Mouse (Mus musculus) midbrain, embryonic 13.5 days (tissue): Measurements from ENCODE around the gene Por. TPM values are rescaled to one million over a fixed set of nuclear protein-coding genes. Genes with fewer than 3 reads are reported as not detected.
A peak's percentile ranks its signal among the peaks of the same experiment; 100 is the strongest.

Experiments used
- ATAC-seq: fragments of 200-750 bp; cut with Nextera tagmentation; 2 replicates; pipeline ENCODE4 v1.8.0; 2017; ENCODE audit warnings: mild to moderate bottlenecking, moderate TSS enrichment, moderate library complexity
- H3K27ac ChIP-seq: fragments of 300-500 bp; sonication (generic); 2 replicates; pipeline ENCODE4 v1.5.1; 2015; ENCODE audit warnings: inconsistent platforms, mild to moderate bottlenecking, moderate library complexity
- H3K27me3 ChIP-seq: fragments of 300-500 bp; sonication (generic); 2 replicates; pipeline ENCODE4 v1.6.1; 2015; ENCODE audit warnings: mild to moderate bottlenecking, inconsistent platforms
- H3K36me3 ChIP-seq: fragments of 300-500 bp; sonication (generic); 2 replicates; pipeline ENCODE4 v1.6.1; 2015; ENCODE audit warnings: mild to moderate bottlenecking, inconsistent platforms
- H3K4me1 ChIP-seq: fragments of 300-500 bp; sonication (generic); replicated peaks from 2 replicates; pipeline ENCODE4 v1.6.1; 2015; ENCODE audit warnings: inconsistent platforms
- H3K4me2 ChIP-seq: fragments of 300-500 bp; sonication (generic); replicated peaks from 2 replicates; pipeline ENCODE4 v1.6.1; 2015; ENCODE audit warnings: moderate library complexity, mild to moderate bottlenecking, inconsistent platforms
- H3K4me3 ChIP-seq: fragments of 300-500 bp; sonication (generic); replicated peaks from 2 replicates; pipeline ENCODE4 v1.5.1; 2015; ENCODE audit warnings: mild to moderate bottlenecking, inconsistent platforms
- H3K9ac ChIP-seq: fragments of 300-500 bp; sonication (generic); replicated peaks from 2 replicates; pipeline ENCODE4 v1.6.1; 2015; ENCODE audit warnings: mild to moderate bottlenecking, inconsistent platforms
- H3K9me3 ChIP-seq: fragments of 300-500 bp; sonication (generic); 2 replicates; pipeline ENCODE4 v1.6.1; 2016; ENCODE audit warnings: mild to moderate bottlenecking, inconsistent platforms
- WGBS: fragments of 180-500 bp; shearing (Covaris S2); methylation state at CpG from one replicate; pipeline ENCODE4 v1.1.7; 2015; 5-methylcytosine and 5-hydroxymethylcytosine counted together
- polyA plus RNA-seq: library from polyadenylated mRNA; unstranded; fragments of >200 nt; fragmentation: Nextera tagmentation; extraction: Ambion mirVana; gene quantifications from 2 replicates; pipeline ENCODE4 v1.2.1, GENCODE M21; 2015

The Por gene
- polyA plus RNA-seq, 1 experiment from 2014 or later: 137 TPM

GRCm38 (mm10) chr5:135682009-135682408, 12.2 kb downstream of the Por start:
- Histone ChIP-seq H3K27me3 (no peaks in the 10 kb centered on the region), H3K9me3 (no peaks in the 10 kb centered on the region), H3K27ac (no peak overlapping the region), H3K9ac (no peak overlapping the region), H3K4me3 (no peak overlapping the region), H3K4me2 (no peak overlapping the region), H3K36me3 (no peaks in the 10 kb centered on the region), H3K4me1 (no peaks in the 10 kb centered on the region)
- 97% methylated on average over 5 of the region's 5 CpGs for WGBS
- no peak for ATAC-seq

- 91% methylated on average over 12 of the region's 12 CpGs for WGBS
- Histone ChIP-seq H3K4me3 (no peak overlapping the region), H3K27me3 (no peaks in the 10 kb centered on the region), H3K4me1 (peaks cover 3% of the 10 kb centered on the region), H3K9ac (no peak overlapping the region), H3K36me3 (no peaks in the 10 kb centered on the region), H3K27ac (no peak overlapping the region), H3K4me2 (no peak overlapping the region), H3K9me3 (no peaks in the 10 kb centered on the region)
- no peak for ATAC-seq
Observed at GRCm38 (mm10) chr5:135682942-135683570, 13.2 kb downstream of the Por start.

DNA sequence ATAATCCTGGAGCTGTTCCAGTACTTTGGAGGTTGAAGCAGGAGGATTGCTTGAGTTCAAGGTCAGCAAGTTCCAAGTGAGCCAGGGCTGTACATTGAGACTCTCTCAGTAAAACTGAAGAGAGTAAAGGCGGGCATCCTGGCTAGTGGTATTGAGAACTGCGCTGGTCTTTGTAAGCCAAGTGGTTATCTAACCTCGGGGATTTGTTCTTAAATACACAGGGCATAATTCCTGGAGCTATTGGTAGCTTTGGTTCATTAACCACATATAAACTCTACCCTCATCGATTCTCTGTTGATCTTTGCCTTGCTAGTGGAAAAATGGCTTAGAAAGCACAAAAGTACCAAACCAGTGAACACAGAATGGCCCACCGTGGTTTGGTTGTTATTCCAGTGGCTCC, 20.6 kb downstream of the Por start:
- 0 out of 2 replicates have a peak, but pooled peaks cover 3% of the 10 kb centered on the region for H3K36me3 ChIP-seq
- H3K4me3 ChIP-seq: peak overlapping the region; percentile 72
- no peaks in the 10 kb centered on the region for H3K9me3 ChIP-seq
- no peak for ATAC-seq
- peak overlapping the region; percentile 97 for H3K4me2 ChIP-seq
- H3K27me3 ChIP-seq: no peaks in the 10 kb centered on the region
- peaks cover 36% of the 10 kb centered on the region for H3K4me1 ChIP-seq
- no peak overlapping the region for H3K27ac ChIP-seq
- 82% methylated on average over 5 of the region's 5 CpGs for WGBS
- peak overlapping the region; percentile 78 for H3K9ac ChIP-seq

- H3K4me1 ChIP-seq: peaks cover 38% of the 10 kb centered on the region
- 84% methylated on average over 4 of the region's 4 CpGs for WGBS
- H3K27ac ChIP-seq: no peak overlapping the region
- no peak for ATAC-seq
- H3K4me3 ChIP-seq: no peak overlapping the region
- no peaks in the 10 kb centered on the region for H3K9me3 ChIP-seq
- H3K9ac ChIP-seq: no peak overlapping the region
- 0 out of 2 replicates have a peak, but pooled peaks cover 3% of the 10 kb centered on the region for H3K36me3 ChIP-seq
- H3K4me2 ChIP-seq: no peak overlapping the region
- H3K27me3 ChIP-seq: no peaks in the 10 kb centered on the region
Observed at GRCm38 (mm10) chr5:135691266-135691665, 21.4 kb downstream of the Por start.

GRCm38 (mm10) chr5:135693281-135693853, 23.5 kb downstream of the Por start:
- no peak overlapping the region for H3K4me3 ChIP-seq
- H3K27me3 ChIP-seq: no peaks in the 10 kb centered on the region
- H3K9ac ChIP-seq: no peak overlapping the region
- H3K9me3 ChIP-seq: no peaks in the 10 kb centered on the region
- H3K36me3 ChIP-seq: peaks cover 6% of the 10 kb centered on the region
- H3K4me1 ChIP-seq: peaks cover 31% of the 10 kb centered on the region
- no peak overlapping the region for H3K27ac ChIP-seq
- 96% methylated on average over 5 of the region's 5 CpGs for WGBS
- no peak overlapping the region for H3K4me2 ChIP-seq
- ATAC-seq: no peak

DNA sequence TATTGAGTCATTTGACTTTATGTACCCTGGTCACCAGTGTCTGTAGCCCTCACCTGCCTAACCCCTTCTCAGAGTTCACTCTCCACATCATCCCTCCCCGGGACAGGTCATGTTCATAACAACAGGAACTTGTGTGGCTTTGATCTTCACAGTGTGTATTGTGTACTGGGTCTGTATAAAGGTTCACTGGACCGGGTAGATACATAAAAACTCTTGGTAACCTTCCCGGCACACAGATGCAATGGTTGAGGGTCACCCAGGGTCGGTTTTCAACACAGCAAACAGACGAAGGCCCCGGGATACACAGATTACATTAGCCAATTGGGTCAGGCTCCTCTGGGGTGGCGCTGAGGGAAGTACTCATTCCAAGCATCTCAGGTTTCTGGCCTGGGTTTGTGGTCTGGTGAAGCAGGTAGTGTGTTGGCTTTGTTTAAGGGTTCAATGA, 25.5 kb downstream of the Por start:
- ATAC-seq: no peak
- H3K4me1 ChIP-seq: peaks cover 21% of the 10 kb centered on the region
- WGBS: 71% methylated on average over 7 of the region's 7 CpGs

GRCm38 (mm10) chr5:135697711-135698111, 27.9 kb downstream of the Por start:
- 90% methylated on average over 5 of the region's 5 CpGs for WGBS
- Histone ChIP-seq H3K4me1 (peaks cover 10% of the 10 kb centered on the region; the same call in 1 of the 2 replicates), H3K4me3 (no peak overlapping the region), H3K36me3 (peaks cover 24% of the 10 kb centered on the region), H3K27ac (no peak overlapping the region), H3K27me3 (no peaks in the 10 kb centered on the region), H3K9ac (no peak overlapping the region), H3K9me3 (no peaks in the 10 kb centered on the region), H3K4me2 (no peak overlapping the region)
- ATAC-seq: no peak

More for the DNA sequence above, 25.5 kb downstream of the Por start:
- no peak overlapping the region for H3K9ac ChIP-seq
- H3K9me3 ChIP-seq: no peaks in the 10 kb centered on the region
- H3K36me3 ChIP-seq: peaks cover 13% of the 10 kb centered on the region
- H3K4me2 ChIP-seq: no peak overlapping the region
- H3K4me3 ChIP-seq: no peak overlapping the region
- no peaks in the 10 kb centered on the region for H3K27me3 ChIP-seq
- no peak overlapping the region for H3K27ac ChIP-seq

DNA sequence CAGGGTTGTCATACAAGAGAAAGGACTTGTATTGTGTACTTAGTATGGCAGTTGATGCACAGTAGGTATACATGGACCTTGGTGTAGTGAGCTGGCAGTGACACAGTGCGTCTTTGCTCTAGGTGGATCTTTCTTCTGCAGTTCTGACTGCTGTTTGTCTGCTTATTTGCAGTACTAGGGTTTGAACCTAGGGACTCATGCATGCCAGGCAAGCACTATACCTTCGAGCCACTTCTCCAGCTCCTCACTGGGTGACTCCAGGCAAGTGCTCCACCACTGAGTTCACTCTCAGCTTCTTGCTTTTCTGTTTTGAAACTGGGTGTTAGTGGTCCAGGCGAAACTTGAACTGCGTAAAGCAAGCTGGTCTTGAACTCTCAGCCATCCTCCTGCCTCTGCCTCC, 31.8 kb downstream of the Por start:
- H3K9ac ChIP-seq: no peak overlapping the region
- 96% methylated on average over 4 of the region's 4 CpGs for WGBS
- ATAC-seq: no peak
- H3K36me3 ChIP-seq: peaks cover 30% of the 10 kb centered on the region
- no peaks in the 10 kb centered on the region for H3K9me3 ChIP-seq
- no peak overlapping the region for H3K4me2 ChIP-seq
- H3K4me3 ChIP-seq: no peak overlapping the region
- H3K27ac ChIP-seq: no peak overlapping the region
- no peaks in the 10 kb centered on the region for H3K27me3 ChIP-seq
- no peaks in the 10 kb centered on the region; the same call in 1 of the 2 replicates for H3K4me1 ChIP-seq

DNA sequence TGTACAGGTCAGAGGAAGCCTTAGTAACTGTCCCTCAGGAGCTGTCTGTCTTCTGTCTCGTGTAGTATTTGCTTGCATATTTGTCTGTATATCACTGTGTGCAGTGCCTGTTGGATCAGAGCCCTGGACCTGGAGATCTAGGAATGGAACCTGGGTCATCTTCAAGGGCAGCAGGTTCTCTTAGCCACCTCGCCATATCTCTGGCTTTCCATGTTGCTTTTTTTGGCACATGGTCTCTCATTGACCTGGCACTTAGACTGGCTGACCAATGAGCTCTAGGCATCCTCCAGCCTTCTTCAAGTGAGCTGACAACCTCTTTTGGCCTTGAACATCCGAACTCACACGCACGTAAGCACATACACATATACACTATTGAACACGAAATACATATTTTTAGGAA, 32.4 kb downstream of the Por start:
- no peaks in the 10 kb centered on the region for H3K9me3 ChIP-seq
- no peak overlapping the region for H3K4me3 ChIP-seq
- peaks cover 36% of the 10 kb centered on the region for H3K36me3 ChIP-seq
- no peak overlapping the region for H3K9ac ChIP-seq
- WGBS: 92% methylated on average over 6 of the region's 6 CpGs
- H3K4me2 ChIP-seq: no peak overlapping the region
- ATAC-seq: no peak
- no peak overlapping the region for H3K27ac ChIP-seq
- no peaks in the 10 kb centered on the region; the same call in 1 of the 2 replicates for H3K4me1 ChIP-seq
- no peaks in the 10 kb centered on the region for H3K27me3 ChIP-seq

- Histone ChIP-seq H3K36me3 (peaks cover 41% of the 10 kb centered on the region), H3K4me2 (no peak overlapping the region)
Observed at GRCm38 (mm10) chr5:135702682-135703192, 32.9 kb downstream of the Por start.

DNA sequence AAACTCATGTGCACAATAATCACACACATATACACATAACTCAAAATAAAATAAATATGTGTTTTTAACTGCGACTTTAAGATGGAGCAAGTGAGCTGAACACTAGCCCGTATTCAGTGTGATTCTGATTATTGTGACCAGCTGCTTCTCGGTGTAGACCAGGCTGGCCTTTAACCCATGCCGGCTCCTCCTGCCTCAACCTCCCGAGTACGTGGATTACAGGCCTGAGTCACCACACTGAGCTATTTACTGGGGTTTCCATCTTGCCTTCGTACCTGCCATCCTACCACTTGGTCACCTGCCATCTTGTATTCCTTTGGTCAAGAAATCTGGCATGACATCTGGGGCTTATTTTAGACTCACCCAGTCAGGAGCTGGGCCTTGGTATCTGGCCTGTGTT, 33.6 kb downstream of the Por start:
- H3K9ac ChIP-seq: no peak overlapping the region
- H3K4me2 ChIP-seq: no peak overlapping the region
- H3K27ac ChIP-seq: no peak overlapping the region
- H3K9me3 ChIP-seq: no peaks in the 10 kb centered on the region
- WGBS: 94% methylated on average over 7 of the region's 7 CpGs
- H3K27me3 ChIP-seq: no peaks in the 10 kb centered on the region
- no peaks in the 10 kb centered on the region; the same call in 1 of the 2 replicates for H3K4me1 ChIP-seq
- no peak overlapping the region for H3K4me3 ChIP-seq
- ATAC-seq: no peak
- peaks cover 44% of the 10 kb centered on the region for H3K36me3 ChIP-seq

More at GRCm38 (mm10) chr5:135702682-135703192, 32.9 kb downstream of the Por start:
- ATAC-seq: no peak
- WGBS: 77% methylated on average over 15 of the region's 15 CpGs
- no peak overlapping the region for H3K4me3 ChIP-seq
- H3K27ac ChIP-seq: no peak overlapping the region
- no peaks in the 10 kb centered on the region; the same call in 1 of the 2 replicates for H3K4me1 ChIP-seq
- H3K27me3 ChIP-seq: no peaks in the 10 kb centered on the region
- H3K9ac ChIP-seq: no peak overlapping the region
- H3K9me3 ChIP-seq: no peaks in the 10 kb centered on the region

- ATAC-seq: no peak
- Histone ChIP-seq H3K9me3 (no peaks in the 10 kb centered on the region), H3K36me3 (peaks cover 47% of the 10 kb centered on the region), H3K4me3 (no peak overlapping the region), H3K27ac (no peak overlapping the region), H3K9ac (no peak overlapping the region), H3K4me1 (no peaks in the 10 kb centered on the region; the same call in 1 of the 2 replicates), H3K4me2 (no peak overlapping the region), H3K27me3 (no peaks in the 10 kb centered on the region)
- WGBS: over 99% methylated on average over 4 of the region's 4 CpGs
Observed at GRCm38 (mm10) chr5:135705383-135705782, 35.5 kb downstream of the Por start.
